Mouse (Mus musculus) cerebellum, adult 11 months (tissue): Measurements from ENCODE around the gene Spata32.

Source experiments
- DNase-seq: peaks from one replicate; pipeline ENCODE4 v3.0.0; 2022

Spata32 gene

GRCm38 (mm10) chr11:103173041-103173770 is 45.0 kb downstream of the Spata32 start:
- DNase-seq: no peak

DNA sequence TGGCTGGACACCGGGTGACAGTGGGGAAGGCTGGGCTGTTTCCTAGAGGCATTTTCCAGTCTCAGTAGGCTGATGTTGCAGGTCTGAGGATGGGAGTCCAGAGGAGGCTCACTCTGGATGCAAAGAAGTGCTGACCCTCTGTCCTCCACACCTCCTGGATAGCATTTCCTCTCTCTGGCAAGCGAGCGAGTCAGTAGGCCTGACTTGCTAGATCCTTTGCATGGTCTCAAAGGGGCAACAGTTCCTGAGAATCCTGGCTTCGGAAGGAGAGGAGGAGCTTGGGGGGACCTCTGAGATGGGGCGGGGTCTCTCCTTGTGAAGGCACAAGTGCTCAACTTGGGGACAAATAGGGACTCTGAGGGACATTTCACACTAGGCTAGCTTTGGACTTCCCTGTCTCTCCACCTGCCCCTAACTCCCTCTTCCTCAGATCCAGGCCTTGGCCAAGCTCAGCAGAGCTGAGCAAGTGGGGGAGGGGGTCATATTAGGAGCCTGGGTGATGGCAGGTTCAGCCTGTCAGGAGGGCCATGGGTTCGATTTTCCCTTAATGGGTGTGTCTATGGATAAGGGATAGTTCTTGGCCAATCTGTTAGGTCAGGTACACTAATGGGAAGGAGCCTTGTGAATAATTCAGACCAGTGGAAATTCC is 45.7 kb downstream of the Spata32 start:
- DNase-seq: no peak

DNA sequence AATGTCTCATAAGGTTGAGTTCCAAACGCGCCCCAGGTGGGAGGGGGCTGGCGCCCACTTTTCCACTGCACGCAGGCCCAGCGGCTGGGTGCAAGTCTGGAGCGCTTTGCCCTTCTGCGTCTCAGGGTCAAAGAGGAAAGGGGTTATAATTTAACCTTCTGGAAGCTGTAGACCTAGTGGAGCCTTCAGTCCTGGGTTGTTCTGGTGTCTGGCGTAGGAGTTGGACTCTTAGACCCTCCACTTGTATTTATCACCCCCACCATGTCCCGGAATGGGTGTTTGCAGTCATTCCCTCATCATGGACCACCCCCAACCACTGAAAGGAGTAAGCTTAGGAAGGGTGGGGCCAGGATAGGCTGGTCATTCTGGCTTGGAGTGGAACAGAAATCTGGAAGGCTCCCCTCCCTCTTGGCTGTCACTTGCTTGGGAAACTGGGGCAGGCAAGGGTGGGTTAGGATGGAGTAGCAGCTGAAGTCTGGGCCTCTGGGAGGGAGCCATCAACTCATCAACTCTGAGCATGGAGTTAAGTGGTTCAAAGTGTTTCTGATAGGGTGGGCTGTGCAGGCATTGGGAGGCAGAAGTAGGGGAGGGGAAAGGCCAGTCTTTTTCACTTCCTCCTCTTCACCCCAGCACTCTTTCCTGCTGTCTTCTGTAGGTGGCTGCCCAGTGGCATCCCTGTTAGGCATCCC is 46.4 kb downstream of the Spata32 start:
- DNase-seq: no peak

- no peak for DNase-seq
These were observed 47.0 kb downstream of the Spata32 start for GRCm38 (mm10) chr11:103171286-103171620.

- no peak for DNase-seq
These were observed 47.5 kb downstream of the Spata32 start, which contains the start of gene Fmnl1 for GRCm38 (mm10) chr11:103170494-103171285. Gene Fmnl1, plus strand, starts transcription at chr11:103171107.

GRCm38 (mm10) chr11:103170111-103170493 is 48.1 kb downstream of the Spata32 start:
- no peak for DNase-seq

- DNase-seq: no peak
These were observed 48.6 kb downstream of the Spata32 start for GRCm38 (mm10) chr11:103169664-103170063.

- peak; percentile 77 for DNase-seq
These were observed 49.4 kb downstream of the Spata32 start for GRCm38 (mm10) chr11:103168690-103169390.

- no peak for DNase-seq
These were observed 53.8 kb downstream of the Spata32 start for GRCm38 (mm10) chr11:103164391-103164790.

DNA sequence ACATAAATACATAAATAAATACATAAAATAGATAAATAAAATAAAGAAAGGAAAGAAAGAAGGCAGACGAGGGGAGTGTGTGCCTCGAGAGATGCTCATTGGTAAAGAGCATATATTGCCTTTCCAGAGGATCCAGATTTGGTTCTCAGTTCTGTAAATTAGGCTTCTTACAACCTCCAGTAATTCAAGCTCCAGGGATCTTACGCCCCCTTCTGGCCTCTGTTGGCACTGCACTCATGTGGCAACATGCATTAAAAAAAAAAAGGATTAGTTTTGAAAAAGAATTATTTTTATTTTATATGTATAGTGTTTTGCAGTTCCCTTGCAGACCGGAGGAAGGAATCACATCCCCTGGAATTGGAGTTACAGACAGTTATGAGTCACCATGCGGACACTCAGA is 56.1 kb downstream of the Spata32 start:
- DNase-seq: no peak

DNA sequence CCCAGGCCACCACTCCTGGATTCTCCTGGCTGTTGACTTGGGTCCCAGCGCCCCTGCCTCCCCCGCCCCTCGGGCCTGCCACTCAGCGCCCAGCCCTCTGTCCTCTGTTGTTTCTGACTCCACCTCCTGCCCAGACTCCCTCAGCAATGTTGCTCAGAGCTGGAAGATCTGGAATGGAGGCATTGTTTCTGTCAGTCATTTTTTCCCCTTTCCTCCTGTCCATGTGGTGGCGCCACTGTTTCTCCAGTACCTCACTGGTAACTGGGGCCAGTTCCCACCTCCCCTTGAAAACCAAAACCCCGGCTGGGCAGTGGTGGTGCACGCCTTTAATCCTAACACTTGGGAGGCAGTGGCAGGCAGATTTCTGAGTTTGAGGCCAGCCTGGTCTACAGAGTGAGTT is 56.8 kb downstream of the Spata32 start:
- DNase-seq: no peak

DNA sequence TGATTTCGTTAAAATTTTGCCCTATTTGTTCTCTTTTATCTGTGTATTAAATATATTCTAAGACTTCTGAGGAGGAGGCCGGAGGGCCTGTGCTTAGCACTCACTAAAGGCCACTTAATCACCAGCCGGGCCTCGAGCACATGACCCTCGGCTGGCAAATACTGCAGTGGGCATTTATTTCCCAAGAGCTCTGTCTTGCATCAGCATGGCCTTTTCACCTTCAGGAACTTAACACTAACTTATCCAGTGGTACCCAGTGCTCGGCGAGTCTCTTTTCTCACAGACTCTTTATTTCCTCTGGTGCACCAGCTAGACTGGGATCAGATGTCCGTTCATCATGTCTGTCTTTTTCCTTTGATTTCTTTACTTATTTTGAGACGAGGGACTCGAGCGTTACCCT is 57.5 kb downstream of the Spata32 start:
- no peak for DNase-seq

GRCm38 (mm10) chr11:103158621-103159478 is 59.4 kb downstream of the Spata32 start:
- DNase-seq: peak; percentile 96
